Mouse (Mus musculus): Measurements from ENCODE around the gene Miga1. TPM values are rescaled to one million over a fixed set of nuclear protein-coding genes. Genes with fewer than 3 reads are reported as not detected.

Gene Miga1
- polyA plus RNA-seq, 1 experiment from 2014 or later, result 27.9 TPM

DNA sequence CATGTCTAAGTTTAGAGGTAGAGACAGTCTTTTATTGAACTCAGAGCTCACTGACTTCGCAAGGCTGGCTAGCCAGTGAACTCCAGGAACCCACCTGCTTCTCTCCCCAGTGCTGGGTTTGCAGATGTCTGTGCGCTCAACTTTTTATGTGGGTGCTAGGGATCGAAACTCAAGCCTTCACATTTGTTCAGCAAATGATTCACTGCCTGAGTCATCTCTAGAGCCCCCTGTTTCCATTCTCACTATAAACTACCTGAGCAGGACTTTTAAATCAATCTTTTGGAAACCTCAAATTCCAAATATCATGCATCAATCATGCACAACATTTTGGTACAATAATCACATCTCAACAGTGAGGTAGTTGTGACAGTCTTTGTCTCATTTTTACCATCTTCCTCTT, 82.7 kb downstream of the Miga1 start:
- WGBS, result 89% methylated on average over 3 of the region's 3 CpGs

DNA sequence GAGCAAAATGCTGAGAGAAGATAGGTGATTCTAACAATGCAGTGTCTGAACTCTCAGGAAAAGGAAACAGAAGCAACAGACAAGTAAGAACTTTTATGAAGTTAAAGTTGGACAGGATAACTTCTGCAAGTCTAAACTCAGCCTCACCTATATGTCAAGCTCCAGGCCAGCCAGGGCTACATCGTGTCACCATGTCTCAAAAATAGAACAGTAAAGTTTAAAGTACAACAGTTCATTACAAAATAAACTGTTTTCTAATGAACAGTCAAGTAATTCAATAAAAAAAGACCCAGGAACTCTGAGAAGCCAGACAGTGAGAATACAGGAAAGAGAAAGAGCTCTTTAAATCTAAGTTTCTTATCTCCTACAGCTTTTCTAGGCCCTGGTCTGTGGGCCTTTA, 89.7 kb downstream of the Miga1 start:
- H3K27ac ChIP-seq, result no peak overlapping the region
- H3K9me3 ChIP-seq, result no peaks in the 10 kb centered on the region
- no peaks in the 10 kb centered on the region for H3K36me3 ChIP-seq (replicated peaks)
- H3K4me2 ChIP-seq, result no peak overlapping the region
- H3K4me3 ChIP-seq (replicated peaks), result no peak overlapping the region
- H3K27me3 ChIP-seq, result no peaks in the 10 kb centered on the region
- no peak for ATAC-seq (ENCODE audit: low FRiP score)
- H3K9ac ChIP-seq, result no peak overlapping the region
- no peaks in the 10 kb centered on the region for H3K4me1 ChIP-seq
- 100% methylated on average over 1 of the region's 1 CpGs for WGBS

More for the DNA sequence above, 82.7 kb downstream of the Miga1 start:
- H3K9ac ChIP-seq, result no peak overlapping the region
- H3K36me3 ChIP-seq (replicated peaks), result no peaks in the 10 kb centered on the region
- no peak overlapping the region for H3K4me3 ChIP-seq (replicated peaks)
- H3K27me3 ChIP-seq, result peaks cover 12% of the 10 kb centered on the region; the same call in 1 of the 2 replicates
- no peaks in the 10 kb centered on the region for H3K9me3 ChIP-seq
- no peak overlapping the region for H3K4me2 ChIP-seq
- ATAC-seq (ENCODE audit: low FRiP score), result no peak
- peaks cover 8% of the 10 kb centered on the region for H3K4me1 ChIP-seq
- no peak overlapping the region for H3K27ac ChIP-seq

DNA sequence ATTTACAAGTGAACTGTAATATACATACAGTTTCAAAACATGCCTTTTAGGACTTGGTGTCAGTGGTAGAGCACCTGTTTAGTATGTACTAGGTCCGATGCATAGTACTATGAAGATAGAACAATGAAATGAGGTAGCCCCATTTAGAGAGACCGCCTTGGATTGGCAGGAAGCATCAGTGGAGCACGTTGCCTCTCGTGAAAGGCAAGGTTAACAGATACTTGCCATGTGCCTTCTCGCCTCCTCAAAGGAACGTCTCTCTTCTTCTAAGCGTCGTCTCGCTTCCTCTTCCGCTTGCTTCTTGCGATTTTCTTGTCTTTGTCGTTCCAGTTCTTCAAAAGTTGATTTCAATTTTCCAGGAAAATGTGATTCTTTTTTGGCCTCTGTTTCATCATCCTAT, 92.5 kb downstream of the Miga1 start:
- Histone ChIP-seq H3K4me2 (no peak overlapping the region), H3K9ac (no peak overlapping the region), H3K9me3 (no peaks in the 10 kb centered on the region), H3K4me1 (no peaks in the 10 kb centered on the region), H3K4me3 (replicated peaks) (no peak overlapping the region), H3K36me3 (replicated peaks) (no peaks in the 10 kb centered on the region), H3K27ac (no peak overlapping the region), H3K27me3 (no peaks in the 10 kb centered on the region)
- WGBS, result 91% methylated on average over 12 of the region's 12 CpGs
- ATAC-seq (ENCODE audit: low FRiP score), result no peak

DNA sequence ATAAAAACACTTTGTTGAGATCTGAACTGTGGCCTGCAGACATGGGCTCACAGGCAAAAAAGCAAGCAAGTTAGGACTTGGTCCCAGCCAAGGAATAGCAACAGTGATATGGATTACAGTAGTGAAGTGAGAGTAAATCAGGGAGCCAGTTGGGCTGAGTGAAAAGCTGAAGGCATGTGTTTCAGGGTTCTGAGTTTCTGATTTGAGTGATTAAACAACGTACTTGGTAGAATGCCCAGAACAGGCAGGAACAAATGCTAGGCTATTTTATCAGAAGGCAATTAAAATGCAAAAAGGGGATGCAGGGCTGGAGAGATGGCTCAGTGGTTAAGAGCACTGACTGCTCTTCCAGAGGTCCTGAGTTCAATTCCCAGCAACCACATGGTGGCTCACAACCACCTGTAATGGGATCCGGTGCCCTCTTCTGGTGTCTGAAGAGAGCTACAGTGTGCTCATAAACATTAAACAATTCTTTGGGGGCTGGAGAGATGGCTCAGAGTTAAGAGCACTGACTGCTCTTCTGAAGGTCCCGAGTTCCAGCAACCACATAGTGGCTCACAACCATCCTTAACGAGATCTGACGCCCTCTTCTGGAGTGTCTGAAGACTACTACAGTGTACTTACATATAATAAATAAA, 94.8 kb downstream of the Miga1 start:
- no peaks in the 10 kb centered on the region for H3K9me3 ChIP-seq

DNA sequence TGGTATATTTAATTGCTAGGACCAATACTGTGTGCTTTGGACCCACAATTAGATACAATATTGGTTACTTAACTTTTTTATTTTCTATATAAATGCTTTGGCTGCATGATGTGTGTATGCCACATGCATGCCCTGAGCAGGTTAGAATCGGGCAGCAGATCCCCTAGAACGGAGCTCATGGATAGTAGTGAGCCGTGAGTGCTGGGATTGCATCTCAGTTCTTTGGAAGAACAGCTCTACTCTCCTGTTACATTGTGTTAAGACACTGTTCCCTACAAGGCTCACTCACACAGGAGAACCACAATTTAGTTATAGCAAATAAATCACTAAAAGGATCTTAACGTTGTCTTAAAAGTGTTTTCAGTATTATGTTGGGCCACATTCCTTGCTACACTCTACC, 96.9 kb downstream of the Miga1 start:
- Histone ChIP-seq H3K9ac (no peak overlapping the region), H3K4me2 (no peak overlapping the region), H3K4me3 (replicated peaks) (no peak overlapping the region), H3K27me3 (no peaks in the 10 kb centered on the region), H3K9me3 (no peaks in the 10 kb centered on the region), H3K4me1 (no peaks in the 10 kb centered on the region), H3K27ac (no peak overlapping the region), H3K36me3 (replicated peaks) (peaks cover 12% of the 10 kb centered on the region)
- ATAC-seq (ENCODE audit: low FRiP score), result no peak
- 78% methylated on average over 4 of the region's 4 CpGs for WGBS

More for the DNA sequence above, 94.8 kb downstream of the Miga1 start:
- H3K27me3 ChIP-seq, result no peaks in the 10 kb centered on the region
- no peaks in the 10 kb centered on the region for H3K4me1 ChIP-seq
- 80% methylated on average over 5 of the region's 5 CpGs for WGBS
- no peak overlapping the region for H3K27ac ChIP-seq
- no peaks in the 10 kb centered on the region for H3K36me3 ChIP-seq (replicated peaks)
- H3K4me3 ChIP-seq (replicated peaks), result no peak overlapping the region
- no peak overlapping the region for H3K9ac ChIP-seq
- ATAC-seq (ENCODE audit: low FRiP score), result no peak
- H3K4me2 ChIP-seq, result no peak overlapping the region

DNA sequence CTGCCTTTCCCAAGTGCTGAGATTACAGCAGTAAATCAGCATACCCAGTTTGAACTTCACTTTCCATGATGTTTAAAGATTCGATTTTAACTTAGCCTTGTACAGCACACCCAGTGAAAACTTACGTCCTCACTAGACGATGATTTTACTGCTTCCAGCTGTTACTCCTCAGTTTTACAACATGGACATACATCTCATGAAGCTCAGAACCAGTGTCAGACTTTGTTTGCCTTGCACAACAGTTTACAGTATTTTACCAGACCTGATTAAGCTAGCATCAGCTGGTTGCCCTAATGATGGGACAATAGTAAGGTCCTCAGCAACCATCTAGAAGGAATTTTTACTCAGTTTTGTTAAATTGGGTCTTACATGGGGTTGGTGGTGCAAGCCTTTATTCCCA, 99.1 kb downstream of the Miga1 start:
- Histone ChIP-seq H3K4me2 (no peak overlapping the region), H3K4me1 (no peaks in the 10 kb centered on the region), H3K9me3 (no peaks in the 10 kb centered on the region), H3K4me3 (replicated peaks) (no peak overlapping the region), H3K27me3 (no peaks in the 10 kb centered on the region), H3K9ac (no peak overlapping the region), H3K27ac (no peak overlapping the region), H3K36me3 (replicated peaks) (peaks cover 21% of the 10 kb centered on the region)
- WGBS, result 89% methylated on average over 3 of the region's 3 CpGs
- no peak for ATAC-seq (ENCODE audit: low FRiP score)

DNA sequence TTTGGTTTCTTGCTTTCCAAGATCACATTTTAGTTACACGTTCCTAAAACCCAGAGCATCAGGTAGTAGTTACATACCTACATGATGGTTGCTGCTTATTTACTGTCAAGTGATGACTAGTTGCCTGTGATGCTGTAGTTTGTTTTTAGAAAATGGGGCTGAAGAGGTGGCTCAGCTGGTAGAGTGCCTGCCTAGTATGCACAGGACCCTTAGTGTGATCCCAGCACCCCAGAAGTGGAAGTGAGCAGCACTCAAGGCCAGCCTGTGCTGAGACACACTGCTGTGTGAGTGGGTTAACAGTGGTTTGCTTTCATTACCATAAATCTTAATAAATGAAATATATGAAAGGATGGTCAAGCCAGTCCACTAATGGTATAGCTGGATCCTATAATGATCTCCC, 100.6 kb downstream of the Miga1 start:
- Histone ChIP-seq H3K4me2 (no peak overlapping the region), H3K4me1 (no peaks in the 10 kb centered on the region), H3K4me3 (replicated peaks) (no peak overlapping the region), H3K9ac (no peak overlapping the region), H3K27ac (no peak overlapping the region), H3K27me3 (no peaks in the 10 kb centered on the region), H3K36me3 (replicated peaks) (peaks cover 32% of the 10 kb centered on the region), H3K9me3 (no peaks in the 10 kb centered on the region)
- 95% methylated on average over 1 of the region's 1 CpGs for WGBS
- 0 out of 2 replicates have a peak, but pooled peaks have one; percentile 33 for ATAC-seq (ENCODE audit: low FRiP score)

GRCm38 (mm10) chr3:152238836-152239235, 101.4 kb downstream of the Miga1 start:
- H3K36me3 ChIP-seq (replicated peaks), result peaks cover 37% of the 10 kb centered on the region

GRCm38 (mm10) chr3:152235805-152236204, 104.4 kb downstream of the Miga1 start:
- no peak overlapping the region for H3K27ac ChIP-seq
- no peaks in the 10 kb centered on the region for H3K27me3 ChIP-seq
- H3K9ac ChIP-seq, result no peak overlapping the region
- no peak for ATAC-seq (ENCODE audit: low FRiP score)
- H3K9me3 ChIP-seq, result no peaks in the 10 kb centered on the region
- no peak overlapping the region for H3K4me2 ChIP-seq
- 96% methylated on average over 1 of the region's 1 CpGs for WGBS
- no peak overlapping the region for H3K4me3 ChIP-seq (replicated peaks)
- H3K36me3 ChIP-seq (replicated peaks), result peaks cover 49% of the 10 kb centered on the region
- no peaks in the 10 kb centered on the region for H3K4me1 ChIP-seq

More at GRCm38 (mm10) chr3:152238836-152239235, 101.4 kb downstream of the Miga1 start:
- WGBS, result 80% methylated on average over 2 of the region's 2 CpGs
- no peak overlapping the region for H3K4me3 ChIP-seq (replicated peaks)
- no peaks in the 10 kb centered on the region for H3K9me3 ChIP-seq
- peak; percentile 10; the same call in 1 of the 2 replicates for ATAC-seq (ENCODE audit: low FRiP score)
- H3K27me3 ChIP-seq, result no peaks in the 10 kb centered on the region
- no peak overlapping the region for H3K9ac ChIP-seq
- no peak overlapping the region for H3K27ac ChIP-seq
- no peak overlapping the region for H3K4me2 ChIP-seq
- no peaks in the 10 kb centered on the region for H3K4me1 ChIP-seq

DNA sequence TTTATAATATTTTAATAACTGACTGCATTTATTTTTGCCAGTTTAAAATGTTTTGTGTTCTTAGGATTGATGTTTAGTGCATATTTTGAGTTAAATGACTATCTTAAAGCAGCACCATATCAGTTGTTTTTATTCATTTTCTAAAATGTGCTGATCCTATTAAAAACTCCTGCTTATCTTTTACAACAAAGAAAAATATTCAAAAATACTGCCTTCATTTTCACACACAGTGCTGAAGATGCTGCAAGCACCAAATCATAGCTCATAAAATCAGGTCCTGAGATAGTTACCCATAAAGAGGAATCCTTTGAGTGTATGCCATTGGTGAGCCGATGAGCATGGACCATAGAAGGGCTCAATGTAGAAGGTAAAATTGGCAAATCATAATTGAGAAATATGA, 105.0 kb downstream of the Miga1 start:
- Histone ChIP-seq H3K4me1 (no peaks in the 10 kb centered on the region), H3K9ac (no peak overlapping the region), H3K9me3 (no peaks in the 10 kb centered on the region), H3K27ac (no peak overlapping the region), H3K4me3 (replicated peaks) (no peak overlapping the region), H3K36me3 (replicated peaks) (peaks cover 54% of the 10 kb centered on the region), H3K27me3 (no peaks in the 10 kb centered on the region), H3K4me2 (no peak overlapping the region)
- ATAC-seq (ENCODE audit: low FRiP score), result no peak
- WGBS, result 95% methylated on average over 1 of the region's 1 CpGs

GRCm38 (mm10) chr3:152231333-152232100, 108.7 kb downstream of the Miga1 start:
- ATAC-seq (ENCODE audit: low FRiP score), result no peak
- 60% methylated on average over 6 of the region's 6 CpGs for WGBS
- Histone ChIP-seq H3K4me3 (replicated peaks) (no peak overlapping the region), H3K4me2 (no peak overlapping the region), H3K27me3 (no peaks in the 10 kb centered on the region), H3K27ac (no peak overlapping the region), H3K36me3 (replicated peaks) (peaks cover 65% of the 10 kb centered on the region), H3K4me1 (no peaks in the 10 kb centered on the region), H3K9ac (no peak overlapping the region), H3K9me3 (no peaks in the 10 kb centered on the region)

- Histone ChIP-seq H3K27ac (no peak overlapping the region), H3K4me3 (replicated peaks) (no peak overlapping the region), H3K9me3 (no peaks in the 10 kb centered on the region), H3K36me3 (replicated peaks) (peaks cover 74% of the 10 kb centered on the region), H3K4me2 (no peak overlapping the region), H3K9ac (no peak overlapping the region), H3K27me3 (no peaks in the 10 kb centered on the region), H3K4me1 (no peaks in the 10 kb centered on the region)
- WGBS, result 93% methylated on average over 5 of the region's 5 CpGs
- no peak for ATAC-seq (ENCODE audit: low FRiP score)
Observed at GRCm38 (mm10) chr3:152229271-152229670, 110.9 kb downstream of the Miga1 start.

DNA sequence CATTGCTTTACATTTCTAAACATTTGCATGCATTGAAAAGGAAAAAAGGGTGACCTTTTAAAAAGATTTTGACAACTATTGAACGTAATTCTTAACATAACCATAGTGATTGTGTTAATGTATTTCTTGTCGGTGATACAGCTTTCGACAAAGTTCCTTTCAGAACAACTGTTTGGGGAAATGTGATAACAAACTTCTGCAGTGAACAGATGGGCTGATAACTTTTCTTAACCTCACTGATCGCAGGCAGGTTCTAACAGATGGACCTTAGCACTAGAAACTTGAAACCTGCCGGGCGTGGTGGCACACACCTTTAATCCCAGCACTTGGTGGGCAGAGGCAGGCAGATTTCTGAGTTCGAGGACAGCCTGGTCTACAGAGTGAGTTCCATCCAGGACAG, 111.4 kb downstream of the Miga1 start:
- Histone ChIP-seq H3K4me3 (replicated peaks) (no peak overlapping the region), H3K27ac (no peak overlapping the region), H3K9me3 (no peaks in the 10 kb centered on the region), H3K27me3 (no peaks in the 10 kb centered on the region), H3K4me1 (no peaks in the 10 kb centered on the region), H3K36me3 (replicated peaks) (peaks cover 76% of the 10 kb centered on the region), H3K4me2 (no peak overlapping the region), H3K9ac (no peak overlapping the region)
- ATAC-seq (ENCODE audit: low FRiP score), result no peak
- 96% methylated on average over 7 of the region's 7 CpGs for WGBS

All from forebrain, embryonic 12.5 days (tissue).